Mouse (Mus musculus): ENCODE results near the gene Gpr4.

DNA sequence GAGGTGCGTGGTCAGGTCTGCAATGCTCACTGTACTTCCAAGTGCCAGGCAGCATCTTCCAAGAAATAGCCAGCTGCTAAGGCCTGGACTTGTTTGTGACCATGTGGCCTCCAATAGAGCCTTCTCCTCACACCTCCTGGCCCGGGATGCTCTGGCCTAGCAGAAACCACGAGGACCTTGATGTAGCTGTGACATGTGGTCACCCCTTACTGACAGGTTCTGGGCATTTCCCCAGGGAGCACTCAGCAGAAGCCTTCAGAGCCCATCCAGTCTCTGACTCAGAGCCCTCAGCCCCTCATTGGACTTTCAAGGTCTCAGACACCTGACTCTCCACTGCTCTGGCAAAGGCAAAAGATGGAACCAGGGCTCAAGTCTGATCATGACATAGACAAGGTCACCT lies 32.7 kb downstream of the Gpr4 start:
- TF ChIP-seq CTCF (IDR thresholded peaks at IDR 0.05; ENCODE audit: control insufficient read depth, insufficient read depth, low read length) (no peak), POLR2A (IDR thresholded peaks at IDR 0.05; ENCODE audit: borderline replicate concordance, control insufficient read depth, low read depth, low read length) (no peak)

Data from bone marrow, adult 2 months (tissue).